Mouse (Mus musculus) E14TG2a.4 (cell line): ENCODE measurements at regions not wholly inside any gene's neighbourhood (a gene's known extent, or its start where the extent isn't known, plus 50 kb on each side); places are given as distances from the start of the nearest gene placed in this dataset.

Experiments used
- CTCF ChIP-seq: conservative IDR thresholded peaks from 2 replicates; pipeline ENCODE4 v1.5.1; 2014; ENCODE audit warnings: low read length
- NANOG ChIP-seq: IDR thresholded peaks from 2 replicates; pipeline ENCODE4 v1.6.1; 2014; ENCODE audit warnings: borderline replicate concordance, low read length, mixed read lengths

- TF ChIP-seq CTCF (no peak), NANOG (no peak)
These were observed 705.1 kb downstream of the Rfpl4b start for GRCm38 (mm10) chr10:38116516-38116915.
